Mouse (Mus musculus): ENCODE data around the gene Fuk. TPM values are rescaled to one million over a fixed set of nuclear protein-coding genes. Genes with fewer than 3 reads are reported as not detected.
A peak's percentile ranks its signal among the peaks of the same experiment; 100 is the strongest.

Gene Fuk
- polyA plus RNA-seq, 1 experiment = 12.9 TPM

DNA sequence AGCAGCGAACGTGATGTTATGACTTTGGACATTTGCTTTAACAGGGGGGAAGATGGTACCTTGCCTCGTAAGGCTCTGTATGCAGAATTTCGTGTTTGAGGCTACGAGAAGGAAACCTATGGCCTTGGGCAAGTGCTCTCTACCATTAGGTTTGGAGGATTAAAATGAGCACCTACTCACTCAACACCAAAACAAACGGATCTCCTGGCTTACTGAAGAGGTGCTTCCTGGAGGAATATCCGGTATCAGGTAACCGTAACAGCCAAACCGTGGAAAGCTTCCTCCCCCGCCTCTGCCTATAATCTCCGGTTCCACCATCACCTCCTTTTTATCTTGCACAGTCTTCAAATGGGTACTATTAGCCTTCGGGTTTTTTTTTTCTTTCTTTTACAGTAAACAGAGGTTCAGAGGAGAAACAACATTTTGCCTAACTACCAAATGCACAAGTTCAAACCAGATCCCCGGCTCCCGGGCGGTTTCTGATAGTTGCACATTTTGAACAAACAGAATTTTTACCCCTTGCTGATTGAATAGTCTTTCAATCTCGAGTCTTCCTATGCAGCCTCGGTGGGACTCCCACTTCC, 56.4 kb downstream of the Fuk start:
- peaks cover 5% of the 10 kb centered on the region; the same call in 1 of the 2 replicates for H3K4me1 ChIP-seq (ENCODE audit: control insufficient read depth, insufficient read depth, insufficient read length)
- under 1% methylated on average over 17 of the region's 17 CpGs for WGBS
- peak overlapping the region; percentile 77 for H3K27ac ChIP-seq (ENCODE audit: insufficient read depth, low read length)
- DNase-seq (ENCODE audit: low read depth in 1 of 2, low spot score in 2 of 2) = no peak
- peaks cover 31% of the 10 kb centered on the region for H3K36me3 ChIP-seq (ENCODE audit: control insufficient read depth, insufficient read depth, low read length)
- peak overlapping the region; percentile 94 for H3K4me3 ChIP-seq (ENCODE audit: extremely low read depth, insufficient read depth, insufficient read length)
- no peaks in the 10 kb centered on the region for H3K27me3 ChIP-seq (ENCODE audit: control insufficient read depth, insufficient read depth, low read length)
- no peak for TF ChIP-seq CTCF (IDR thresholded peaks at IDR 0.05; ENCODE audit: extremely low read depth, insufficient read depth, insufficient read length, insufficient replicate concordance)
- no peak for TF ChIP-seq POLR2A (IDR thresholded peaks at IDR 0.05; ENCODE audit: low read depth, low read length)

GRCm38 (mm10) chr8:110844941-110845340, 57.3 kb downstream of the Fuk start:
- Histone ChIP-seq H3K36me3 (ENCODE audit: control insufficient read depth, insufficient read depth, low read length) (peaks cover 30% of the 10 kb centered on the region), H3K4me3 (ENCODE audit: extremely low read depth, insufficient read depth, insufficient read length) (no peak overlapping the region), H3K27me3 (ENCODE audit: control insufficient read depth, insufficient read depth, low read length) (no peaks in the 10 kb centered on the region), H3K4me1 (ENCODE audit: control insufficient read depth, insufficient read depth, insufficient read length) (peaks cover 5% of the 10 kb centered on the region; the same call in 1 of the 2 replicates), H3K27ac (ENCODE audit: insufficient read depth, low read length) (no peak overlapping the region)
- TF ChIP-seq CTCF (IDR thresholded peaks at IDR 0.05; ENCODE audit: extremely low read depth, insufficient read depth, insufficient read length, insufficient replicate concordance) (no peak), POLR2A (IDR thresholded peaks at IDR 0.05; ENCODE audit: low read depth, low read length) (no peak)
- DNase-seq (ENCODE audit: low read depth in 1 of 2, low spot score in 2 of 2) = no peak
- 52% methylated on average over 3 of the region's 3 CpGs for WGBS

GRCm38 (mm10) chr8:110843207-110843606, 59.1 kb downstream of the Fuk start:
- H3K36me3 ChIP-seq (ENCODE audit: control insufficient read depth, insufficient read depth, low read length) = peaks cover 42% of the 10 kb centered on the region

GRCm38 (mm10) chr8:110842012-110842574, 60.2 kb downstream of the Fuk start:
- no peak overlapping the region for H3K4me3 ChIP-seq (ENCODE audit: extremely low read depth, insufficient read depth, insufficient read length)
- H3K36me3 ChIP-seq (ENCODE audit: control insufficient read depth, insufficient read depth, low read length) = peaks cover 51% of the 10 kb centered on the region
- H3K27ac ChIP-seq (ENCODE audit: insufficient read depth, low read length) = no peak overlapping the region
- WGBS = 90% methylated on average over 3 of the region's 3 CpGs
- no peaks in the 10 kb centered on the region; the same call in 1 of the 2 replicates for H3K4me1 ChIP-seq (ENCODE audit: control insufficient read depth, insufficient read depth, insufficient read length)
- no peak for DNase-seq (ENCODE audit: low read depth in 1 of 2, low spot score in 2 of 2)
- no peaks in the 10 kb centered on the region for H3K27me3 ChIP-seq (ENCODE audit: control insufficient read depth, insufficient read depth, low read length)
- TF ChIP-seq CTCF (IDR thresholded peaks at IDR 0.05; ENCODE audit: extremely low read depth, insufficient read depth, insufficient read length, insufficient replicate concordance) (no peak), POLR2A (IDR thresholded peaks at IDR 0.05; ENCODE audit: low read depth, low read length) (no peak)

More at GRCm38 (mm10) chr8:110843207-110843606, 59.1 kb downstream of the Fuk start:
- Histone ChIP-seq H3K4me1 (ENCODE audit: control insufficient read depth, insufficient read depth, insufficient read length) (peaks cover 5% of the 10 kb centered on the region; the same call in 1 of the 2 replicates), H3K4me3 (ENCODE audit: extremely low read depth, insufficient read depth, insufficient read length) (no peak overlapping the region), H3K27ac (ENCODE audit: insufficient read depth, low read length) (no peak overlapping the region), H3K27me3 (ENCODE audit: control insufficient read depth, insufficient read depth, low read length) (no peaks in the 10 kb centered on the region)
- TF ChIP-seq POLR2A (IDR thresholded peaks at IDR 0.05; ENCODE audit: low read depth, low read length) = no peak
- TF ChIP-seq CTCF (IDR thresholded peaks at IDR 0.05; ENCODE audit: extremely low read depth, insufficient read depth, insufficient read length, insufficient replicate concordance) = no peak
- 90% methylated on average over 5 of the region's 5 CpGs for WGBS
- no peak for DNase-seq (ENCODE audit: low read depth in 1 of 2, low spot score in 2 of 2)

Other genes starting within 250 kb of the Fuk start
- gene Mtss1l, start 181.0 kb downstream of the Fuk start, polyA plus RNA-seq (2012; rRNA removed) = 34.8 and 39.4 TPM in 2 replicates
- 36.0 and 38.1 TPM in 2 replicates for gene Il34, start 96.6 kb downstream of the Fuk start, polyA plus RNA-seq (2012; rRNA removed)
- 15.9 and 16.6 TPM in 2 replicates for gene Cog4, start 55.9 kb downstream of the Fuk start, polyA plus RNA-seq (2012; rRNA removed)
- 30.5 and 31.0 TPM in 2 replicates for gene Sf3b3, start 55.7 kb downstream of the Fuk start, polyA plus RNA-seq (2012; rRNA removed)
- gene St3gal2, start 17.4 kb upstream of the Fuk start, polyA plus RNA-seq (2012; rRNA removed) = 20.3 and 25.5 TPM in 2 replicates
- 16.6 and 23.5 TPM in 2 replicates for gene Ddx19a, start 95.3 kb upstream of the Fuk start, polyA plus RNA-seq (2012; rRNA removed)
- gene Ddx19b, start 129.3 kb upstream of the Fuk start, polyA plus RNA-seq (2012; rRNA removed) = 2.4 and 3.0 TPM in 2 replicates
- 14.1 and 16.5 TPM in 2 replicates for gene Aars, start 130.7 kb upstream of the Fuk start, polyA plus RNA-seq (2012; rRNA removed)
- gene Exosc6, start 153.9 kb upstream of the Fuk start, polyA plus RNA-seq (2012; rRNA removed) = 21.5 and 39.8 TPM in 2 replicates
- gene Clec18a, start 189.9 kb upstream of the Fuk start, polyA plus RNA-seq (2012; rRNA removed) = not detected in 2 replicates
- gene Pdpr, start 192.1 kb upstream of the Fuk start, polyA plus RNA-seq (2012; rRNA removed) = 8.1 and 8.6 TPM in 2 replicates

Measured in spleen, adult 2 months (tissue).